Comparison of ENCODE assay signal across 10 mouse cellular contexts in genomic region chr7:131182685-131183084, GRCm38 (mm10). TPM values are rescaled to one million over a fixed set of nuclear protein-coding genes. Genes with fewer than 3 reads are reported as not detected.
DNase-seq lines count a peak whose midpoint lies in the region; ATAC-seq lines count a peak whose summit lies in the region.
"Had no signal": no experiment of that assay in that cellular context is flagged by ENCODE, and none has a peak within 500 bp of the region (broad histone marks: within the 10 kb centered on the region; RNA-seq: fewer than 3 reads in every experiment).

No protein-coding gene starts in this region.

- ATAC-seq in inflammation-experienced regulatory T-cells, adult 6 months: no peak

- DNase-seq in heart, postnatal 10 days: peak; percentile 41 to 66
- DNase-seq in heart, adult 8-10 months (ENCODE audit: low spot score): no peak
- peak; percentile 21 for DNase-seq in urinary bladder, postnatal 14 days (ENCODE audit: low spot score)
- no peak for DNase-seq in urinary bladder, postnatal 4 days (ENCODE audit: low spot score in 2 of 2)
- peak; percentile 27 to 58 for DNase-seq in cerebellum, postnatal 25 days
- peak; percentile 62 for DNase-seq in limb, embryonic 10.5 days (ENCODE audit: low spot score)
- DNase-seq in right cerebral cortex, postnatal 14 days: peak; percentile 43

- no peaks in the 10 kb centered on the region for H3K36me3 ChIP-seq in limb, embryonic 10.5 days
- H3K36me3 ChIP-seq: embryonic facial prominence, embryonic 12.5 days had no signal

- H3K27ac ChIP-seq in limb, embryonic 10.5 days: no peak overlapping the region
- H3K27ac ChIP-seq: embryonic facial prominence, embryonic 12.5 days had no signal

- H3K4me1 ChIP-seq in limb, embryonic 10.5 days: no peaks in the 10 kb centered on the region
- H3K4me1 ChIP-seq: embryonic facial prominence, embryonic 12.5 days had no signal

- no peak overlapping the region for H3K4me3 ChIP-seq in limb, embryonic 10.5 days
- H3K4me3 ChIP-seq: embryonic facial prominence, embryonic 12.5 days had no signal

- H3K27me3 ChIP-seq in limb, embryonic 10.5 days (ENCODE audit: low read depth, poor library complexity, severe bottlenecking): no peaks in the 10 kb centered on the region
- H3K27me3 ChIP-seq: embryonic facial prominence, embryonic 12.5 days had no signal

- intact Hi-C loops in heart, postnatal 10 days (cut with DNase I): no loop called here

- WGBS in limb, embryonic 10.5 days: 40% methylated on average over 4 of the region's 4 CpGs

- no peaks in the 10 kb centered on the region for H3K9me3 ChIP-seq in limb, embryonic 10.5 days (replicated peaks)
- H3K9me3 ChIP-seq: embryonic facial prominence, embryonic 12.5 days had no signal

RNA-seq across cellular contexts. Expression of gene 5430419D17Rik, which starts 8.5 kb away (rescaled TPM):
- total RNA-seq in heart, postnatal 10 days (2021): 10 to 100 TPM; 16.8 to 17.3 TPM
- 10 to 100 TPM in 3 of 4 experiments, 1 to 10 TPM in 1; 9.7 to 13.4 (median 11.5) TPM for total RNA-seq in heart, adult 8-10 months (2022)
- polyA plus RNA-seq in limb, embryonic 10.5 days (2016; fragmentation: Nextera tagmentation; extraction: Ambion mirVana): not detected in 2 replicates
- polyA plus RNA-seq in inflammation-experienced regulatory T-cells, adult 6 months (2017; shearing (Covaris generic)): not detected
- polyA plus RNA-seq: embryonic facial prominence, embryonic 12.5 days had no signal

RNA-seq across cellular contexts. Expression of gene 4933402N03Rik, which starts 36.6 kb away (rescaled TPM):
- not detected for total RNA-seq in heart, postnatal 10 days (2021)
- not detected for total RNA-seq in heart, adult 8-10 months (2022)
- not detected in 2 replicates for polyA plus RNA-seq in limb, embryonic 10.5 days (2016; fragmentation: Nextera tagmentation; extraction: Ambion mirVana)
- polyA plus RNA-seq in inflammation-experienced regulatory T-cells, adult 6 months (2017; shearing (Covaris generic)): not detected
- total RNA-seq: left cerebral cortex, postnatal 10 days had no signal
- polyA plus RNA-seq: embryonic facial prominence, embryonic 12.5 days had no signal

Comparison
In these comparisons a context has a peak if more than half of its experiments do, and no peak if none do; other contexts are left out.
1. DNase-seq: peak in heart, postnatal 10 days (2 of 2), urinary bladder, postnatal 14 days (single experiment), cerebellum, postnatal 25 days (2 of 2), limb, embryonic 10.5 days (single experiment) and right cerebral cortex, postnatal 14 days (single experiment); none in heart, adult 8-10 months (single experiment) and urinary bladder, postnatal 4 days (0 of 2).